Mouse (Mus musculus) embryonic facial prominence, embryonic 11.5 days (tissue): Measurements from ENCODE around the gene Crtc2. TPM values are rescaled to one million over a fixed set of nuclear protein-coding genes. Genes with fewer than 3 reads are reported as not detected.

Experiments
- ATAC-seq: fragments of 200-750 bp; cut with Nextera tagmentation; replicated peaks from 2 replicates; pipeline ENCODE4 v1.8.0; 2017; ENCODE audit warnings: low read depth; ENCODE audit not compliant: insufficient number of reproducible peaks, low FRiP score, low TSS enrichment
- DNase-seq: peaks from one replicate; pipeline ENCODE4 v3.0.0-alpha.2; 2015; ENCODE audit warnings: low spot score
- H3K27ac ChIP-seq: fragments of 300-500 bp; sonication (generic); replicated peaks from 2 replicates; pipeline ENCODE4 v1.5.1; 2014; ENCODE audit warnings: mild to moderate bottlenecking, low read depth, low read length, control low read depth
- H3K27me3 ChIP-seq: fragments of 300-500 bp; sonication (generic); 2 replicates; pipeline ENCODE4 v1.6.1; 2014; ENCODE audit warnings: mild to moderate bottlenecking, low read length, moderate library complexity, mixed read lengths; ENCODE audit not compliant: control insufficient read depth, insufficient read depth
- H3K36me3 ChIP-seq: fragments of 300-500 bp; sonication (generic); replicated peaks from 2 replicates; pipeline ENCODE4 v1.6.1; 2014; ENCODE audit warnings: low read depth, mild to moderate bottlenecking, low read length, moderate library complexity, mixed read lengths; ENCODE audit not compliant: control insufficient read depth, insufficient read depth
- H3K4me1 ChIP-seq: fragments of 300-500 bp; sonication (generic); 2 replicates; pipeline ENCODE4 v1.6.1; 2014; ENCODE audit warnings: low read length, mixed read lengths; ENCODE audit not compliant: control insufficient read depth, insufficient read depth
- H3K4me2 ChIP-seq: fragments of 300-500 bp; sonication (generic); 2 replicates; pipeline ENCODE4 v1.6.1; 2014; ENCODE audit warnings: low read depth, mild to moderate bottlenecking, control low read depth, low read length, moderate library complexity
- H3K4me3 ChIP-seq: fragments of 300-500 bp; sonication (generic); 2 replicates; pipeline ENCODE4 v1.5.1; 2014; ENCODE audit warnings: low read depth, low read length, control low read depth
- H3K9ac ChIP-seq: fragments of 300-500 bp; sonication (generic); replicated peaks from 2 replicates; pipeline ENCODE4 v1.6.1; 2014; ENCODE audit warnings: mild to moderate bottlenecking, control low read depth, low read length
- H3K9me3 ChIP-seq: fragments of 300-500 bp; sonication (generic); replicated peaks from 2 replicates; pipeline ENCODE4 v1.6.1; 2016; ENCODE audit warnings: mild to moderate bottlenecking, low read length, inconsistent platforms, mixed read lengths; ENCODE audit not compliant: control insufficient read depth
- whole genome bisulfite sequencing: fragments of 180-500 bp; shearing (Covaris S2); extraction: QIAGEN DNeasy Blood & Tissue Kit; methylation state at CpG from one replicate; pipeline ENCODE4 v1.1.7; 2014; 5-methylcytosine and 5-hydroxymethylcytosine counted together
- polyA plus RNA-seq: library from polyadenylated mRNA; unstranded; fragments of >200 nt; fragmentation: Nextera tagmentation; extraction: Ambion mirVana; gene quantifications from 2 replicates; pipeline ENCODE4 v1.2.1, GENCODE M21; 2014

Gene Crtc2
- polyA plus RNA-seq, 1 experiment from 2014 or later: 10.8 TPM

DNA sequence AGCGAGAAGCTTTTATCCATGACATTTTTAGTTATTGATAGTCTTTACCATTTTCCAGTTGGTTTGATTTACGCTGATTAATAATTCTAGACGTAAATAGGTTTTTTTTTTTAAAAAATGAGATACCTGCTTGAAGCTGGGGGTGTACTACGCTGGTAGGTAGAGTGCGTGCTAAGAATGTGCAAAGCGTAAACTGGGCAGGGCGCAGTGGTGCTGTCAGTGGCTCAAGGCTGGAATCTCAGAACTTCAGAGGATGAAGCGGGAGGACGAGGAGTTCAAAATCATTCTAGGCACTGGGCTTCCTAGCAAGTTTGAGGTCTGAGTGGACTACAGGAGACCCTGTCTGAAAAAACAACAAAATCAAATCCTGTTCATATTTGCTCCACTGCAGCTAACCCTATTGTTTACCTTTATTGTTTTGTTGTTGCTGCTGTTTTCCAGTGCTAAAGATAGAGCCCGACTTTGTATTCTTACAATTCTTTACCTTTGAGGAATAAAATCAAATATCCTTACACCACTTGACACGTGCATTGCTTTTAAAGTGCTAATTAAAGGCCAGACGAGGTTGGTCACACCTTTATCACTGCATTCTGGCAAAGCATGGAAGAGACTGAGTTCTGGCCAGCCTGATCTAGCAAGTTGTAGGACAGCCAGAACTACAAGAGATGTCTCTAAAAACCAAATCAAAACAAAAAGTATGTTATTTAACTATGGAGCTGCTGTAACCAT is 39.8 kb upstream of the Crtc2 start:
- no peaks in the 10 kb centered on the region for H3K9me3 ChIP-seq
- no peaks in the 10 kb centered on the region for H3K27me3 ChIP-seq
- no peak overlapping the region for H3K27ac ChIP-seq
- no peak for DNase-seq
- peak overlapping the region; percentile 84 for H3K9ac ChIP-seq
- peak overlapping the region; percentile 52 for H3K4me2 ChIP-seq
- peak overlapping the region; percentile 83 for H3K4me3 ChIP-seq
- ATAC-seq: no peak
- H3K4me1 ChIP-seq: no peaks in the 10 kb centered on the region
- 15% methylated on average over 12 of the region's 12 CpGs for WGBS
- H3K36me3 ChIP-seq: peaks cover 7% of the 10 kb centered on the region

- no peak overlapping the region for H3K4me3 ChIP-seq
- WGBS: 32% methylated on average over 1 of the region's 1 CpGs
- H3K27ac ChIP-seq: no peak overlapping the region
- no peaks in the 10 kb centered on the region for H3K4me1 ChIP-seq
- no peak for ATAC-seq
- H3K4me2 ChIP-seq: no peak overlapping the region
- H3K9ac ChIP-seq: no peak overlapping the region
- no peaks in the 10 kb centered on the region for H3K27me3 ChIP-seq
- H3K36me3 ChIP-seq: peaks cover 7% of the 10 kb centered on the region
- no peaks in the 10 kb centered on the region for H3K9me3 ChIP-seq
- no peak for DNase-seq
Measured at GRCm38 (mm10) chr3:90215825-90216380, 38.1 kb upstream of the Crtc2 start.

GRCm38 (mm10) chr3:90220088-90220487 is 33.9 kb upstream of the Crtc2 start:
- no peaks in the 10 kb centered on the region for H3K27me3 ChIP-seq
- peak overlapping the region; percentile 73 for H3K9ac ChIP-seq
- H3K36me3 ChIP-seq: no peaks in the 10 kb centered on the region; the same call in 1 of the 2 replicates
- DNase-seq: peak; percentile 79
- no peaks in the 10 kb centered on the region for H3K9me3 ChIP-seq
- H3K4me2 ChIP-seq: peak overlapping the region; percentile 81
- peak overlapping the region; percentile 70; the same call in 1 of the 2 replicates for H3K27ac ChIP-seq
- H3K4me3 ChIP-seq: peak overlapping the region; percentile 53
- no peaks in the 10 kb centered on the region for H3K4me1 ChIP-seq
- ATAC-seq: no peak
- 18% methylated on average over 6 of the region's 6 CpGs for WGBS

- Histone ChIP-seq H3K36me3 (no peaks in the 10 kb centered on the region; the same call in 1 of the 2 replicates), H3K27me3 (no peaks in the 10 kb centered on the region), H3K27ac (peak overlapping the region; percentile 70; the same call in 1 of the 2 replicates), H3K4me3 (peak overlapping the region; percentile 53), H3K9ac (peak overlapping the region; percentile 73), H3K9me3 (no peaks in the 10 kb centered on the region), H3K4me2 (peak overlapping the region; percentile 81), H3K4me1 (no peaks in the 10 kb centered on the region)
- DNase-seq: peak; percentile 75
- ATAC-seq: peak; percentile 68
- under 1% methylated on average over 19 of the region's 20 CpGs for WGBS
Measured at GRCm38 (mm10) chr3:90220531-90220951, 33.4 kb upstream of the Crtc2 start.

GRCm38 (mm10) chr3:90221123-90221522 is 32.8 kb upstream of the Crtc2 start:
- H3K27ac ChIP-seq: no peak overlapping the region; the same call in 1 of the 2 replicates
- DNase-seq (no peak), ATAC-seq (no peak)
- H3K36me3 ChIP-seq: no peaks in the 10 kb centered on the region; the same call in 1 of the 2 replicates
- H3K27me3 ChIP-seq: no peaks in the 10 kb centered on the region
- H3K4me3 ChIP-seq: peak overlapping the region; percentile 53
- H3K9me3 ChIP-seq: no peaks in the 10 kb centered on the region
- peak overlapping the region; percentile 81 for H3K4me2 ChIP-seq
- WGBS: 20% methylated on average over 5 of the region's 5 CpGs
- H3K4me1 ChIP-seq: no peaks in the 10 kb centered on the region
- peak overlapping the region; percentile 73 for H3K9ac ChIP-seq

GRCm38 (mm10) chr3:90222455-90222854 is 31.5 kb upstream of the Crtc2 start:
- Histone ChIP-seq H3K36me3 (no peaks in the 10 kb centered on the region; the same call in 1 of the 2 replicates), H3K9me3 (no peaks in the 10 kb centered on the region), H3K4me1 (no peaks in the 10 kb centered on the region), H3K4me2 (no peak overlapping the region), H3K27me3 (no peaks in the 10 kb centered on the region), H3K4me3 (no peak overlapping the region), H3K27ac (no peak overlapping the region), H3K9ac (no peak overlapping the region)
- DNase-seq: no peak
- no peak for ATAC-seq
- 91% methylated on average over 4 of the region's 4 CpGs for WGBS

DNA sequence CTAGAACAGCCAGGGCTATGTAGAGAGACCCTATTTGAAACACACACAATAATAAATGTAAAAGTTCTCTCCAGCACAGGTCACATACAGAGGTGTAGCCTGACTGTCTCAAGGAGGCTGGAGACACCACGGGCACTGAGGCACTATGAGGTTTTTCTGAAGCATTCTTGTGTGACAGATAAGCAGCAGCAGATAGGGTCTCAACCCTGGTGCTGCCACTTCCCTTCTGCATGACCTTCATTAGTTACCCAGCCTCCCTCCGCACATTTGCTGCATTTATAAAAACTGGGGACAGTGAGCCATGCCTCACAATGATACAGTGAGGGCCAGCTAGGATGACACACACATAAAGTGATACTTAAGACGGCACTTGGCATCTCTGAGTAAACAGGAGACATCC is 31.0 kb upstream of the Crtc2 start:
- WGBS: 88% methylated on average over 3 of the region's 3 CpGs
- Histone ChIP-seq H3K27ac (no peak overlapping the region), H3K36me3 (no peaks in the 10 kb centered on the region; the same call in 1 of the 2 replicates), H3K4me3 (no peak overlapping the region), H3K9ac (no peak overlapping the region), H3K4me2 (no peak overlapping the region), H3K4me1 (no peaks in the 10 kb centered on the region), H3K9me3 (no peaks in the 10 kb centered on the region), H3K27me3 (no peaks in the 10 kb centered on the region)
- ATAC-seq: no peak
- DNase-seq: no peak

GRCm38 (mm10) chr3:90224331-90224730 is 29.6 kb upstream of the Crtc2 start:
- Histone ChIP-seq H3K4me3 (no peak overlapping the region), H3K27me3 (no peaks in the 10 kb centered on the region), H3K27ac (no peak overlapping the region), H3K9me3 (no peaks in the 10 kb centered on the region), H3K36me3 (no peaks in the 10 kb centered on the region; the same call in 1 of the 2 replicates), H3K4me2 (no peak overlapping the region), H3K9ac (no peak overlapping the region), H3K4me1 (no peaks in the 10 kb centered on the region)
- no peak for DNase-seq
- no peak for ATAC-seq
- WGBS: 75% methylated on average over 10 of the region's 10 CpGs
